Mouse (Mus musculus): Measurements from ENCODE around the gene Nova1. TPM values are rescaled to one million over a fixed set of nuclear protein-coding genes. Genes with fewer than 3 reads are reported as not detected.

Gene Nova1
- polyA plus RNA-seq (2014; fragmentation: Illumina TruSeq; extraction: RNeasy Lipid Tissue Mini Kit (QIAGEN cat#74804); ENCODE audit: low read depth, low replicate concordance) = 3.3 TPM

GRCm38 (mm10) chr12:46818856-46819347 lies at the start of gene Nova1:
Gene Nova1, minus strand, starts transcription at chr12:46818929.

Measured in adipose tissue, adult 10 weeks (tissue).